Mouse (Mus musculus): Measurements from ENCODE around the gene Slc39a11. TPM values are rescaled to one million over a fixed set of nuclear protein-coding genes. Genes with fewer than 3 reads are reported as not detected.

Gene Slc39a11
- total RNA-seq, 2 experiments from 2014 or later, result 23.5 to 26.1 TPM

GRCm38 (mm10) chr11:113267516-113268230 lies 382.2 kb downstream of the Slc39a11 start:
- intact Hi-C loops (cut with DNase I), result no loop called here
- no peak for DNase-seq

- DNase-seq, result peak; percentile 62
- intact Hi-C loops (cut with DNase I), result no loop called here
These were observed 383.2 kb downstream of the Slc39a11 start for GRCm38 (mm10) chr11:113266706-113267105.

GRCm38 (mm10) chr11:113265567-113265966 lies 384.3 kb downstream of the Slc39a11 start:
- no peak for DNase-seq
- intact Hi-C loops (cut with DNase I), result no loop called here

- intact Hi-C loops (cut with DNase I), result no loop called here
- no peak for DNase-seq
These were observed 385.9 kb downstream of the Slc39a11 start for GRCm38 (mm10) chr11:113263971-113264370.

GRCm38 (mm10) chr11:113262062-113262461 lies 387.8 kb downstream of the Slc39a11 start:
- peak; percentile 37 for DNase-seq
- intact Hi-C loops (cut with DNase I), result no loop called here

GRCm38 (mm10) chr11:113261421-113261820 lies 388.5 kb downstream of the Slc39a11 start:
- intact Hi-C loops (cut with DNase I), result no loop called here
- DNase-seq, result peak; percentile 64

- intact Hi-C loops (cut with DNase I), result no loop called here
- no peak for DNase-seq
These were observed 390.0 kb downstream of the Slc39a11 start for GRCm38 (mm10) chr11:113259712-113260382.

GRCm38 (mm10) chr11:113258016-113258415 lies 391.9 kb downstream of the Slc39a11 start:
- intact Hi-C loops (cut with DNase I), result no loop called here
- no peak for DNase-seq

- DNase-seq, result no peak
- intact Hi-C loops (cut with DNase I), result no loop called here
These were observed 395.2 kb downstream of the Slc39a11 start for GRCm38 (mm10) chr11:113254653-113255052.

- DNase-seq, result no peak
- intact Hi-C loops (cut with DNase I), result no loop called here
These were observed 396.7 kb downstream of the Slc39a11 start for GRCm38 (mm10) chr11:113253169-113253568.

GRCm38 (mm10) chr11:113251172-113251571 lies 398.7 kb downstream of the Slc39a11 start:
- intact Hi-C loops (cut with DNase I), result no loop called here
- no peak for DNase-seq

- intact Hi-C loops (cut with DNase I), result no loop called here
- no peak for DNase-seq
These were observed 403.4 kb downstream of the Slc39a11 start for GRCm38 (mm10) chr11:113246475-113246874.

GRCm38 (mm10) chr11:113245666-113246065 lies 404.2 kb downstream of the Slc39a11 start:
- intact Hi-C loops (cut with DNase I), result no loop called here

GRCm38 (mm10) chr11:113234432-113234831 lies 415.4 kb downstream of the Slc39a11 start:
- no peak for DNase-seq
- intact Hi-C loops (cut with DNase I), result no loop called here

More at GRCm38 (mm10) chr11:113245666-113246065, 404.2 kb downstream of the Slc39a11 start:
- peak; percentile 20 for DNase-seq

GRCm38 (mm10) chr11:113232049-113232448 lies 417.8 kb downstream of the Slc39a11 start:
- intact Hi-C loops (cut with DNase I), result no loop called here
- DNase-seq, result no peak

GRCm38 (mm10) chr11:113230410-113231132 lies 419.3 kb downstream of the Slc39a11 start:
- DNase-seq, result no peak
- intact Hi-C loops (cut with DNase I), result no loop called here

- intact Hi-C loops (cut with DNase I), result no loop called here
- no peak for DNase-seq
These were observed 424.1 kb downstream of the Slc39a11 start for GRCm38 (mm10) chr11:113225748-113226147.

GRCm38 (mm10) chr11:113223756-113224323 lies 426.0 kb downstream of the Slc39a11 start:
- DNase-seq, result no peak
- intact Hi-C loops (cut with DNase I), result no loop called here

- peak; percentile 26 for DNase-seq
- intact Hi-C loops (cut with DNase I), result no loop called here
These were observed 428.3 kb downstream of the Slc39a11 start for GRCm38 (mm10) chr11:113221267-113222195.

GRCm38 (mm10) chr11:113220649-113221048 lies 429.2 kb downstream of the Slc39a11 start:
- DNase-seq, result no peak
- intact Hi-C loops (cut with DNase I), result no loop called here

Data from left cerebral cortex, postnatal 4 days (tissue).